8 mouse cellular contexts compared by ENCODE assay signal in genomic region chr17:17625887-17626679, GRCm38 (mm10). TPM values are rescaled to one million over a fixed set of nuclear protein-coding genes. Genes with fewer than 3 reads are reported as not detected.
DNase-seq lines count a peak whose midpoint lies in the region; ATAC-seq and TF ChIP-seq lines count a peak whose summit lies in the region.

No protein-coding gene starts in this region.

- H3K27ac ChIP-seq in left cerebral cortex, adult 2 months: peak overlapping the region; percentile 100
- H3K27ac ChIP-seq in brown adipose tissue, adult 24 weeks (replicated peaks; ENCODE audit: low read depth, low read length): peak overlapping the region; percentile 98
- H3K27ac ChIP-seq in intestine, embryonic 14.5 days (ENCODE audit: low read depth): peak overlapping the region; percentile 100
- H3K27ac ChIP-seq in neural tube, embryonic 15.5 days (replicated peaks): peak overlapping the region; percentile 100

- H3K4me1 ChIP-seq in brown adipose tissue, adult 24 weeks (ENCODE audit: control insufficient read depth, insufficient read depth, insufficient read length, low read length): 0 out of 2 replicates have a peak, but pooled peaks cover 2% of the 10 kb centered on the region
- peaks cover 12% of the 10 kb centered on the region; the same call in 1 of the 2 replicates for H3K4me1 ChIP-seq in intestine, embryonic 14.5 days (replicated peaks; ENCODE audit: control insufficient read depth, insufficient read depth, low read length)
- H3K4me1 ChIP-seq in neural tube, embryonic 15.5 days: peaks cover 28% of the 10 kb centered on the region

- no peaks in the 10 kb centered on the region for H3K36me3 ChIP-seq in intestine, embryonic 14.5 days (ENCODE audit: control insufficient read depth, insufficient read depth, low read length)
- no peaks in the 10 kb centered on the region for H3K36me3 ChIP-seq in neural tube, embryonic 15.5 days

- TF ChIP-seq CTCF in left cerebral cortex, adult 2 months (IDR thresholded peaks at IDR 0.05): no peak

- H3K27me3 ChIP-seq in intestine, embryonic 14.5 days (replicated peaks; ENCODE audit: control insufficient read depth, insufficient read depth, low read length): no peaks in the 10 kb centered on the region
- no peaks in the 10 kb centered on the region for H3K27me3 ChIP-seq in neural tube, embryonic 15.5 days (replicated peaks)

- H3K4me3 ChIP-seq in left cerebral cortex, adult 2 months: peak overlapping the region; percentile 96
- peak overlapping the region; percentile 91; the same call in 1 of the 2 replicates for H3K4me3 ChIP-seq in brown adipose tissue, adult 24 weeks (ENCODE audit: insufficient read depth, low read depth, low read length)
- H3K4me3 ChIP-seq in intestine, embryonic 14.5 days (ENCODE audit: low read depth, low read length): peak overlapping the region; percentile 87
- H3K4me3 ChIP-seq in neural tube, embryonic 15.5 days (replicated peaks): peak overlapping the region; percentile 86

- H3K4me2 ChIP-seq in intestine, embryonic 14.5 days (ENCODE audit: low read length): peak overlapping the region; percentile 76
- peak overlapping the region; percentile 75 for H3K4me2 ChIP-seq in neural tube, embryonic 15.5 days

- peak overlapping the region; percentile 96 for H3K9ac ChIP-seq in intestine, embryonic 14.5 days (ENCODE audit: low read length)
- H3K9ac ChIP-seq in neural tube, embryonic 15.5 days (replicated peaks): peak overlapping the region; percentile 98

- no peaks in the 10 kb centered on the region for H3K9me3 ChIP-seq in intestine, embryonic 14.5 days (ENCODE audit: control insufficient read depth, low read length)
- no peaks in the 10 kb centered on the region for H3K9me3 ChIP-seq in neural tube, embryonic 15.5 days (replicated peaks)

- no peak for ATAC-seq in intestine, embryonic 14.5 days (replicated peaks; ENCODE audit: low FRiP score, low TSS enrichment, low read depth)
- ATAC-seq in neural tube, embryonic 15.5 days (ENCODE audit: low FRiP score): no peak

- intact Hi-C loops in left cerebral cortex, adult 2 months (cut with DNase I): loop anchor here (2.0 to 10.0 kb wide), 3 partner anchors 201 to 621 kb away; partner anchors contain the start of gene Spaca6
- intact Hi-C loops in left cerebral cortex, postnatal 36 days (cut with DNase I): loop anchor here (2.0 to 5.0 kb wide), 2 partner anchors 201 to 234 kb away; partner anchors contain the start of gene Spaca6

- WGBS in intestine, embryonic 14.5 days: 38% methylated on average over 7 of the region's 7 CpGs
- WGBS in neural tube, embryonic 15.5 days: 44% methylated on average over 7 of the region's 7 CpGs

- no peak for DNase-seq in left cerebral cortex, adult 2 months (ENCODE audit: extremely low spot score in 1 of 2, low spot score in 2 of 2)
- DNase-seq in left cerebral cortex, postnatal 36 days (ENCODE audit: low spot score in 2 of 2): no peak
- no peak for DNase-seq in intestine, embryonic 14.5 days (ENCODE audit: low spot score)
- no peak for DNase-seq in frontal cortex, postnatal 10 days (ENCODE audit: low spot score in 2 of 2)
- DNase-seq in B cell, adult 2 months: no peak
- no peak for DNase-seq in lung, postnatal 14 days

RNA-seq across cellular contexts. Expression of gene Lnpep, which starts 1.2 kb away (rescaled TPM):
- total RNA-seq in left cerebral cortex, adult 2 months (2021): 100 to 1,000 TPM; 101 to 126 TPM
- total RNA-seq in left cerebral cortex, postnatal 36 days (2021): 100 to 1,000 TPM; 102 to 103 TPM
- 23.2 and 29.8 TPM in 2 replicates for polyA plus RNA-seq in brown adipose tissue, adult 24 weeks (2012; ENCODE audit: insufficient read depth, insufficient read length, missing spikeins)
- 11.3 and 11.4 TPM in 2 replicates for polyA plus RNA-seq in intestine, embryonic 14.5 days (2014; fragmentation: Nextera tagmentation; extraction: Ambion mirVana)
- polyA plus RNA-seq in neural tube, embryonic 15.5 days (2015; fragmentation: Nextera tagmentation; extraction: Ambion mirVana): 8.7 and 9.0 TPM in 2 replicates
